Mouse (Mus musculus): ENCODE results near the gene Trp53rkb. TPM values are rescaled to one million over a fixed set of nuclear protein-coding genes. Genes with fewer than 3 reads are reported as not detected.

Trp53rkb gene
- polyA plus RNA-seq, 1 experiment from 2014 or later = 6.1 TPM

DNA sequence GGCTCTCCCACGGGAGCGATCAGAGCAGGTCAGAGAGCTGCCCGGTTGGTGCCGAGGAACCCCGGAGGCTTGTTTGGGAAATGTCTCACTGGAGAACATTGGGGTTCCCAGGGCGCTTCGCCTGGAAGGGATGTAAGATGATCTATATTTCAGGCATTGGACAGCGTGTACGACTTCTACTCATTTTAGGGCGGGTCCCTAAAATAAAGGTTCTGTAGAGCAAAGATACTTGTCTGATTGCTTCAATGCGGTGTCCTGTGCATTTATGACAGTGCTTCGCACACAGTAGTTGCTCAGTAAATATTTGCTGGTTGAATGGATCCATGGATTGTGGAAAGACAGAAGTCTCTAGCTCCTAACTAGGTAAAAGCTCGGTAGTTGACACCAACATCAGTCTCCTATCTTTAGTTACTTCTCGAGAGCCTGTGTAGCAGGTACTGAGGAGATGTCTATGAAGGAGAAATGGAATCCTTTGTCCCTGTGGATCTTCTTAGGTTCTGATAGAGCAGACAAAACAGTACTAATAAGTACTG, 13.9 kb downstream of the Trp53rkb start:
- Histone ChIP-seq H3K36me3 (ENCODE audit: control insufficient read depth, insufficient read depth, low read length) (no peaks in the 10 kb centered on the region), H3K4me1 (ENCODE audit: control insufficient read depth, insufficient read depth, low read length) (peaks cover 6% of the 10 kb centered on the region), H3K9ac (ENCODE audit: low read depth, low read length) (peak overlapping the region; percentile 88), H3K9me3 (ENCODE audit: control insufficient read depth, low read length) (no peaks in the 10 kb centered on the region), H3K4me3 (ENCODE audit: low read length) (peak overlapping the region; percentile 86), H3K27me3 (replicated peaks; ENCODE audit: control insufficient read depth, insufficient read depth, low read length) (no peaks in the 10 kb centered on the region), H3K4me2 (ENCODE audit: low read depth, low read length) (peak overlapping the region; percentile 51), H3K27ac (ENCODE audit: low read length) (peak overlapping the region; percentile 88)
- ATAC-seq = no peak
- 15% methylated on average over 14 of the region's 14 CpGs for WGBS

DNA sequence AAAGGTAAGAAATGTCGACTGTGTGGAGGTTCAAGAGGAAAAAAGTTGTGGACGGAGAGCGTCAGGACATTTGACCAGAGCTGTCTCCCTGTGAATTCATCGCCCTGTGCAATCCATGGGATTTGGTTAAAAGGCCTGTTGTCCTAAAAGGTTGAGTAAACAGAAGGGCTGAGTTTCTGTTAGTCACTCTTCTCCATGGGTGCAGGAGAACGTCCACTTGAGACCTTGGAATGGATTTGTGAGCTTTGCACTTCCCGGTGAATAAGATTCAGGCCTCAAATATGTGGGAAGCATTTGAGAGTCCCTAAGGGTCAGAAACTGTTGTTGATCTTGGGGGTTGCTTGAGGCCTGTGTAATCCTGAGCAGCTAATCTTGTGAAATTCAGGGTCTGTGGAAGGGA, 14.5 kb downstream of the Trp53rkb start:
- H3K4me1 ChIP-seq (ENCODE audit: control insufficient read depth, insufficient read depth, low read length) = peaks cover 6% of the 10 kb centered on the region
- no peaks in the 10 kb centered on the region for H3K36me3 ChIP-seq (ENCODE audit: control insufficient read depth, insufficient read depth, low read length)
- H3K9ac ChIP-seq (ENCODE audit: low read depth, low read length) = peak overlapping the region; percentile 14; the same call in 1 of the 2 replicates
- peak overlapping the region; percentile 51 for H3K4me2 ChIP-seq (ENCODE audit: low read depth, low read length)
- H3K4me3 ChIP-seq (ENCODE audit: low read length) = peak overlapping the region; percentile 86
- ATAC-seq = no peak
- H3K9me3 ChIP-seq (ENCODE audit: control insufficient read depth, low read length) = no peaks in the 10 kb centered on the region
- H3K27ac ChIP-seq (ENCODE audit: low read length) = no peak overlapping the region
- H3K27me3 ChIP-seq (replicated peaks; ENCODE audit: control insufficient read depth, insufficient read depth, low read length) = no peaks in the 10 kb centered on the region
- 69% methylated on average over 6 of the region's 6 CpGs for WGBS

DNA sequence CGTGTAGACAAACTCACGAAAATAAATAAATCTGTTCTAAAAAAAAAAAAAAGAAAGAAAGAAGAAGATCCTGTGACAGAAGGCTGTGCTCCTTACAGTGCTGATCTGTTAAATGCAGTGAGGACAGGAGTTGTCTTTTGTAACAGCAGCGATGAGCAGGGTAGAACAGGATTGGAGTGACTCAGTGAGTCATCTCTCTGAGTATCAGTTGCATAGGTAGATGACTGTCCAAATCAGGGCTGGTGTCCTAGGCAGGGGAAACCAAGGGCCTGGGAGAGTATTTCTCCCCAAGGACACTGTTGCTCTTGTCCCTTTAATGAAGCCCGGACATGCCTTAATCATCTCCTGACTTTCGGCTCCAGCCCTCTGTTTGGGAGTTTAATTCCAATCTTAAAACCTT, 17.2 kb downstream of the Trp53rkb start:
- Histone ChIP-seq H3K9ac (ENCODE audit: low read depth, low read length) (no peak overlapping the region), H3K27ac (ENCODE audit: low read length) (no peak overlapping the region), H3K4me3 (ENCODE audit: low read length) (no peak overlapping the region), H3K4me1 (ENCODE audit: control insufficient read depth, insufficient read depth, low read length) (peaks cover 6% of the 10 kb centered on the region), H3K9me3 (ENCODE audit: control insufficient read depth, low read length) (no peaks in the 10 kb centered on the region), H3K27me3 (replicated peaks; ENCODE audit: control insufficient read depth, insufficient read depth, low read length) (no peaks in the 10 kb centered on the region), H3K4me2 (ENCODE audit: low read depth, low read length) (no peak overlapping the region), H3K36me3 (ENCODE audit: control insufficient read depth, insufficient read depth, low read length) (no peaks in the 10 kb centered on the region)
- WGBS = 92% methylated on average over 5 of the region's 5 CpGs
- no peak for ATAC-seq

DNA sequence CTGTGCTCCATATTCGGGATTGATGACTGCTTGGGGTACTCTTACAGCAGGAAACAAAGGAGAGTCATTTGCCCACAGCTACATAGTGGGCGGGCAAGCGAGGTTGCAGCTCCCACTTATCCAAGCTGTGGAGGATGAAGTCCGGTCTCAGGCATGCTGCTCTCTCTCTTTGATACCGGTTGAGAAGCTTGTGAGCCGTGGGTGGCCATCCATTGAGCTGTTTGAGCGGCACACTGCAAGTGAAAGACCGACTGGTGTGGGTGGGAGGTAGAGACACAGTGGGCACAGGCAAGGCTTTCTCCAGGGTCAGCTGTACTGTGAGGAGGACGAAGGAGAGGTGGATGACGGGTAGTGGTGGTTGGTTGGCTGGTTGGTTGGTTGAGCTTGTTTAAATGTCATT, 18.5 kb downstream of the Trp53rkb start:
- ATAC-seq = no peak
- no peak overlapping the region for H3K27ac ChIP-seq (ENCODE audit: low read length)
- H3K4me3 ChIP-seq (ENCODE audit: low read length) = no peak overlapping the region
- peaks cover 6% of the 10 kb centered on the region for H3K4me1 ChIP-seq (ENCODE audit: control insufficient read depth, insufficient read depth, low read length)
- H3K27me3 ChIP-seq (replicated peaks; ENCODE audit: control insufficient read depth, insufficient read depth, low read length) = no peaks in the 10 kb centered on the region
- 93% methylated on average over 10 of the region's 10 CpGs for WGBS
- no peak overlapping the region for H3K4me2 ChIP-seq (ENCODE audit: low read depth, low read length)
- no peaks in the 10 kb centered on the region for H3K36me3 ChIP-seq (ENCODE audit: control insufficient read depth, insufficient read depth, low read length)
- no peak overlapping the region for H3K9ac ChIP-seq (ENCODE audit: low read depth, low read length)
- H3K9me3 ChIP-seq (ENCODE audit: control insufficient read depth, low read length) = no peaks in the 10 kb centered on the region

DNA sequence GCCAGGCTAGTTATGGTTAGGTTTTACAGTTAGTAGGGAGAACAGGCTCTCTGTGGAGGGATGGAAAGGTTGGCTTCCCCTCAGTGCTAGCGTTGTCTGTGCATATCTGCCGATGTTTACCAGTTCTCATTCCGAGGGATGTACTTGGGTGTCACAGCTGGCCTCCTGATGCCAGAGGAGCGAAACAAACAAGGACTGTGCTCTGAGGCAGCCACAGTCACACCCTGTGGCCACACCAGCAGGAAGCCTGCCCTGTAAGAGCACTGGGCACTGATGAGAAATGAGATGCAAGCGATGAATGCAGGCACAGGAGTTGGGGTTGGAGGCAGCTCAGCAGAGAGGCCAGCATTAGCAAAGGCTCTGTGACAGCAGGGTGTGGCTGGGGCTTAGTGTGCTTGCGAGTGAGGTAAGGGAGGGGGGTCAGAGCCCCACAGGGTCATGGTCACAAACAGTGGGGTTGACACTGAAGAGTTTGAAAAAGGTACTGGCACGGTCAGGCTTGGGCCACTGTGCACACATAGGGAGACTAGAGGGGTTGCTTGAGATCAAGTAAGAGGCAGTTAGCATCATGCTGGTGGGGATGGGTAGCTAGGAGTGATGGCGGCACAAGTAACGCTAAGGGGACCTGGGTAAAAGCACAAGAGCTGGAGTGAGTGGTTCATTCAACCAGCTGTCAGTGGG, 26.3 kb downstream of the Trp53rkb start:
- H3K27me3 ChIP-seq (replicated peaks; ENCODE audit: control insufficient read depth, insufficient read depth, low read length) = no peaks in the 10 kb centered on the region
- no peak for ATAC-seq
- H3K9ac ChIP-seq (ENCODE audit: low read depth, low read length) = no peak overlapping the region
- H3K4me1 ChIP-seq (ENCODE audit: control insufficient read depth, insufficient read depth, low read length) = peaks cover 27% of the 10 kb centered on the region
- no peak overlapping the region for H3K4me3 ChIP-seq (ENCODE audit: low read length)
- no peaks in the 10 kb centered on the region for H3K9me3 ChIP-seq (ENCODE audit: control insufficient read depth, low read length)
- no peak overlapping the region for H3K27ac ChIP-seq (ENCODE audit: low read length)
- no peaks in the 10 kb centered on the region for H3K36me3 ChIP-seq (ENCODE audit: control insufficient read depth, insufficient read depth, low read length)
- H3K4me2 ChIP-seq (ENCODE audit: low read depth, low read length) = no peak overlapping the region
- 80% methylated on average over 9 of the region's 9 CpGs for WGBS

DNA sequence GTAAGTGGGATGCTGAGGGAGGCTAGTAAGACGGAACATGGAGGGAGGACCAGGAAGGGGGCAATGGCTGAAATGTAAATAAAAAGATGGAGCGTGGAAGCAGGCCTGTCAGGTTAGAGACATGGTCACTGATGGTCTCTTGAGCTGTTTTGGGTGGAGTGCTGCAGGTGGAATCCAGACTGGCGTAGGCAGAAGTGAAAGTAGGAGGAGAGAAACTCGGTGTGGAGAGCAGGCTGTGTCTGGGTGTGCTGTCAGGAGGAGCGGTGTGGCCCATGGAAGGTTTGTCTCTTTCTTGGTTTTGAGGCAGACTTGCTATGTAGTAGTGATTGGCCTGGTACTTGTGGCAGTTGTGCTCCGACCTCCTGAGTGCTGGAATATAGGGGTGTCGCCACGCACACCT, 27.5 kb downstream of the Trp53rkb start:
- 74% methylated on average over 8 of the region's 8 CpGs for WGBS
- no peak overlapping the region for H3K4me3 ChIP-seq (ENCODE audit: low read length)
- no peaks in the 10 kb centered on the region for H3K9me3 ChIP-seq (ENCODE audit: control insufficient read depth, low read length)
- no peak overlapping the region for H3K4me2 ChIP-seq (ENCODE audit: low read depth, low read length)
- no peak for ATAC-seq
- H3K4me1 ChIP-seq (ENCODE audit: control insufficient read depth, insufficient read depth, low read length) = peaks cover 27% of the 10 kb centered on the region
- no peak overlapping the region for H3K9ac ChIP-seq (ENCODE audit: low read depth, low read length)
- no peaks in the 10 kb centered on the region for H3K27me3 ChIP-seq (replicated peaks; ENCODE audit: control insufficient read depth, insufficient read depth, low read length)
- no peaks in the 10 kb centered on the region for H3K36me3 ChIP-seq (ENCODE audit: control insufficient read depth, insufficient read depth, low read length)
- no peak overlapping the region for H3K27ac ChIP-seq (ENCODE audit: low read length)

DNA sequence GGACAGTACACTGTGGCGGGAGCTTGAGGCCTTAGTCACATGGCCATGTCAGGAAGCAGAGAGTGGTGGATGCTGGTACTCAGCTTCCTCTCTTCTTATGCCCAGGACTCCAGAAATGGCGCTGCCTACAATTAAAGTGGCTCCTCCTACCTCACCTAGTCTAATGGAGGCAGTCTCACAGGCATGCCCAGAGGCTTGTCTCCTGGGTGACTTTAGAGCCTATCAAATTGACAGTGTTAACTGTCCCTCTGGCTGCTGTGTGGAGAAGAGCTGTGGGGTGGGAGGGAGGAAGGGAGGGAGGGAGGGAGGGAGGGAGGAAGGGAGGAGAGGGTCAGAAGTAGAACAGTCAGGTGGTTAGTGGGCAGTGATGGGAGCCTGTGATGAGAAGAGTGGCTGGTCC, 28.5 kb downstream of the Trp53rkb start:
- Histone ChIP-seq H3K27ac (ENCODE audit: low read length) (no peak overlapping the region), H3K36me3 (ENCODE audit: control insufficient read depth, insufficient read depth, low read length) (no peaks in the 10 kb centered on the region), H3K4me2 (ENCODE audit: low read depth, low read length) (no peak overlapping the region), H3K27me3 (replicated peaks; ENCODE audit: control insufficient read depth, insufficient read depth, low read length) (no peaks in the 10 kb centered on the region), H3K4me3 (ENCODE audit: low read length) (no peak overlapping the region), H3K4me1 (ENCODE audit: control insufficient read depth, insufficient read depth, low read length) (peaks cover 27% of the 10 kb centered on the region), H3K9me3 (ENCODE audit: control insufficient read depth, low read length) (no peaks in the 10 kb centered on the region), H3K9ac (ENCODE audit: low read depth, low read length) (no peak overlapping the region)
- WGBS = 72% methylated on average over 2 of the region's 2 CpGs
- ATAC-seq = no peak

DNA sequence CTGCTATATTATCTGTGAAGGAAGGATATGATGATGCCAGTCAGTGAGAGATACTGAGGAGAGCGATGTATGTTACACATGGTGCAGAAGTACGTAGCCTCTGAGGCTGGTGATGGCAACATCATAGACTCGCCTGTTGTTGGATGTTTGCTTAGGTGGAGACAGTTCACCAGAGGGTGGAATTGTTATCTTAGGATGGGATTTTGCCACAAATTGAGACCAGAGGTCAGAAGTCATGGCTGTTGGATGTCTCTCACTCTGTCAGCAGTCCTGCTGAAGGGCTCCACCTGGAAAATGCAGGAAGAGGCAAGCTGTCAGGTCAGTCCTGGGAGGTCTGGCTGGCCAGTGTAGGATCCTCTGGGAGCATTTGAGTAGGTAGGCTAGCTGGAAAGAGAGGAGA, 29.1 kb downstream of the Trp53rkb start:
- WGBS = 79% methylated on average over 3 of the region's 3 CpGs
- no peak overlapping the region for H3K4me2 ChIP-seq (ENCODE audit: low read depth, low read length)

DNA sequence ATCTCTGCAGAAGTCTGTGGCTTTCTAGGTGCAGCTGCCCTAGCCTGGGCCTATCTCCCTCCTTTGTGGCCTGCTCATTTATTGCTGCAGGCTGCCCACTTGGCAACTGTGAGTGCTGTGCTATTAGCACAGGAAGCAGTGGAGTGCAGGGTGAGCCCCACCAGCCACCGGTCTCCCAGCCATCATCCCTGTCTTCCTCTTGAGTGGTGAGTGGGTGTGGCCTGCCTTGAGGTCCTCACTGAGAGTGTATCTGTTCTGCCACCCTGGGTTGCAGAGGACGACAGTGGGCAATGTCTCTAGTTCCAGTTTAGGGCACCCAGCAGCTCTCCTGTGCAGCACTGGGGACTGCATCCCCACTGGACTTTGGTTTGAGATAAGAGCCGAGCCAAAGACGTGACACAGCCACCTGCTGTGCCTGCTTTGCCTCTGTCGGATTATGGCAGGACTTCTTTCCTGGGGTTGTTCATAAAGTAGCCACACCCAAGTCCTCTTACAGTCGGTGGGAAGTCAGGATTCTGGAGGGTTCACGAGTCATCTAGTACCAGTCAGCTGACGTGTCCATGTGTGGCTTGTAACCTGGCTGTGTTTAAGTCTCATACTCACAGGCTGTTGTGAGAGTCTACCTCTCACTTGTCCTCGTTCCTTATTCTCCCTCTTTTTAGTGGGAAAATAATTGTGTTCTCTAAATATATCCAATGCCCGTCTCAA, 29.9 kb downstream of the Trp53rkb start:
- Histone ChIP-seq H3K4me1 (ENCODE audit: control insufficient read depth, insufficient read depth, low read length) (peaks cover 27% of the 10 kb centered on the region), H3K9me3 (ENCODE audit: control insufficient read depth, low read length) (no peaks in the 10 kb centered on the region), H3K27ac (ENCODE audit: low read length) (peak overlapping the region; percentile 81), H3K36me3 (ENCODE audit: control insufficient read depth, insufficient read depth, low read length) (no peaks in the 10 kb centered on the region), H3K27me3 (replicated peaks; ENCODE audit: control insufficient read depth, insufficient read depth, low read length) (no peaks in the 10 kb centered on the region), H3K4me2 (ENCODE audit: low read depth, low read length) (peak overlapping the region; percentile 26), H3K4me3 (ENCODE audit: low read length) (no peak overlapping the region), H3K9ac (ENCODE audit: low read depth, low read length) (peak overlapping the region; percentile 12; the same call in 1 of the 2 replicates)
- ATAC-seq = peak; percentile 95
- whole genome bisulfite sequencing = 54% methylated on average over 10 of the region's 10 CpGs

More for the DNA sequence above, 29.1 kb downstream of the Trp53rkb start:
- Histone ChIP-seq H3K36me3 (ENCODE audit: control insufficient read depth, insufficient read depth, low read length) (no peaks in the 10 kb centered on the region), H3K9me3 (ENCODE audit: control insufficient read depth, low read length) (no peaks in the 10 kb centered on the region), H3K27ac (ENCODE audit: low read length) (peak overlapping the region; percentile 73), H3K4me1 (ENCODE audit: control insufficient read depth, insufficient read depth, low read length) (peaks cover 27% of the 10 kb centered on the region), H3K9ac (ENCODE audit: low read depth, low read length) (no peak overlapping the region), H3K27me3 (replicated peaks; ENCODE audit: control insufficient read depth, insufficient read depth, low read length) (no peaks in the 10 kb centered on the region), H3K4me3 (ENCODE audit: low read length) (no peak overlapping the region)
- no peak for ATAC-seq
